Mouse (Mus musculus) ES-Bruce4 (cell line): ENCODE data around the gene Mfap1b.

Experiments used
- CTCF ChIP-seq: IDR thresholded peaks from one replicate; pipeline ENCODE4 v1.8.1; 2011; ENCODE audit warnings: low read depth, low read length
- EP300 ChIP-seq: IDR thresholded peaks from 2 replicates; pipeline ENCODE4 v1.6.1; 2011; ENCODE audit warnings: low read depth, low read length; ENCODE audit not compliant: insufficient read depth
- POLR2A ChIP-seq: IDR thresholded peaks from one replicate; pipeline ENCODE4 v1.8.1; 2011; ENCODE audit warnings: low read length; ENCODE audit not compliant: insufficient read depth

DNA sequence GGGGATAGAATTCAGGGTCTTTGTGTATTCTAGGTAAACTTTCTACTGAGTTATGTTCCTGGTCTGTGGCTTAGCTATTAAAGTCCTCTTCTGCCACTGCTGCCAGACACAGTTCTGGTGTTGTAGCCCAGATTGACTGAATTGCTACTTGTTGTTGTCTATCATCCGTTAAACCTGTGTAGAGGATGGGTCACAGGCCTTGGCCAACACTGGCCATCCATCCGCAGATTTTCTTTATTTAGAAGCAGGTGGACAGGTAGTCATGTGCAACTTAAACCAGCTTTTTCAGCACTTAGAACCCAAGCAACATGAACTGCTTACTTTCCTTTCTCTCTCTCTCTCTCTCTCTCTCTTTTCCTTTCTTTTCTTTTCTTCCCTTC, 34.1 kb upstream of the Mfap1b start:
- TF ChIP-seq CTCF (no peak), POLR2A (no peak), EP300 (no peak)
